Mouse (Mus musculus): ENCODE measurements at regions not wholly inside any gene's neighbourhood (a gene's known extent, or its start where the extent isn't known, plus 50 kb on each side); places are given as distances from the start of the nearest gene placed in this dataset.
"Not testable (repeated sequence)": the region's sequence is repeated elsewhere in the genome, so short reads cannot be mapped to it uniquely, and the experiment has no call there.

- no peak for DNase-seq
Measured at GRCm38 (mm10) chr7:122820587-122821535, 144.6 kb upstream of the Rbbp6 start.

DNA sequence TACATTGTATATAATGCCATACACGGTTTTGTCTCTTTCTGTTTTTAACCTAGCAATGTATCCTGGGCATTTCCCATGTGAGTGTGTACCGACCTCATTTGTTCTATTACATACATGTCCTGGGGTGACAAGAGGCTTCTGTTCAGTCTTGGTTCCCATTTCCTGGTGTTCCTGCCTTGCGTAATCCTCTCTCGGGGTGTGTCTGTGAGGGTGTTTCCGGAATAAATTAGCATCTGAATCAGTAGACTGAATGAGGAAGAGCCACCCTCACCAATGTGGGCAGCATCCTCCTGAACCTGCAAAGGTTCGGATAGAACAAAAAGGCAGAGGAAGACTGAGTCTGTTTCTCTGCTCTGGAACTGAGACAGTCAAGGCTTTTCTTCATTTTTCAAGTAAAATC, 142.1 kb upstream of the Rbbp6 start:
- DNase-seq: no peak

- no peak for DNase-seq
Measured at GRCm38 (mm10) chr7:122839091-122839490, 126.4 kb upstream of the Rbbp6 start.

DNA sequence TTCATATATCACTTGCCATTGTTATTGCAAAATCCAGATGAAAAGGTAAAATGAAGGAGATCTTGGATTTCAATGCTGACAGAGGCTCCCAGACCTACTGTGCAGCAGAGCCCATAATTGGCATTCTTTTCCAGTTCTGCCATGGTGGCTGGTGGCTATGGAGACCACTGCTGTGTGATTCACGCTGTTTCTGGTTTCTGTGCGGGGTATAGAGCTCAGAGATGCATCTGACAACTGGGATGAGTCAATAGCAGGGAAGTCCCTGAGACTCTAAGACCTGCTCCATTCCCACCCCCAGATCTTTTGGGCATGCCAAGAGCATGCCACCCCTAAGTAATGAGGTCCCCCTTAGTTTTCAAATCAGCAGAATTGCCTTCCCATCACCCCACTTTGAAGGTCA, 120.7 kb upstream of the Rbbp6 start:
- DNase-seq: no peak

- DNase-seq: peak; percentile 38 to 42
Measured at GRCm38 (mm10) chr7:122847376-122847775, 118.1 kb upstream of the Rbbp6 start.

DNA sequence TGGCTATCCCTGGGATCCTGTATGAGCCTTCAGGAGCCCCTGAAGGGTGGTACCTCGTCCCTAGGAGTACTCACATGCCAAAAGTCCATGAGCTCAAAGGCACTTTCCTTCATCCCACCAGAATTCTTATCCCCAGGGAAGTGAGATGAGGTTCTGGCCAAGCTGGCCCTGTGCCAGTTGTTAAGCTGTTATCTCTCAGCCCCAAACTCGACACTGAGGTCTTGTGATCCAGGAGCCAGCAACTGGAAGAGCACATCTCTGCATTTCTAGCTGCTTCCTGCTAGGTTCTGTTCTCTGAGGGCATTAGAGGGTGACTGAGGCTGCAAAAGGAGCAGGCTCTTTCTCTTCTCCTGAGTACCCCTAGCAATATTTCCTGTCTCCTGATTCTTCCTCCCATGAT, 92.1 kb upstream of the Rbbp6 start:
- DNase-seq: no peak

GRCm38 (mm10) chr7:122876286-122876685, 89.2 kb upstream of the Rbbp6 start:
- DNase-seq: no peak

DNA sequence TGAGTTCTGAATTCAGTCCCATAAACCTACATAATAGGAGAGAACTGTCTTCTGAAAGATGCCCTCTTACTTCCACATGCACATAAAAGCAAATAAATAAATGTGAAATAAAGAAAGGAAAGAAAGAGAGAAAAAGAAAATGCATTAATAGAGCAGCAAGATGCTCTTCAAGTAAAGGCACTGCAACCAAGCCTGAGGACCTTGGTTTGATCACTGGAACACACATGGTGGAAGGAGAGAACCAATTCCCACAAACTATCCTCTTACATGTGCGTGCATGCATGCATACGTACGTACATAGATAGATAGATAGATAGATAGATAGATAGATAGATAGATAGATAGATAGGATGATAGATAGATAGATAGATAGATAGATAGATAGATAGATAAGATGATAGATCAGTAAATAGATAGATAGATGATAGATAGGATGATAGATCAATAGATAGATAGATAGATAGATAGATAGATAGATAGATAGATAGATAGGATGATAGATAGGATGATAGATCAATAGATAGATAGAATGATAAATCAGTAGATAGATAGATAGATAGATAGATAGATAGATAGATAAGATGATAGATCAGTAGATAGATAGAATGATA, 83.5 kb upstream of the Rbbp6 start:
- not testable (repeated sequence) for DNase-seq

GRCm38 (mm10) chr7:122886737-122887136, 78.7 kb upstream of the Rbbp6 start:
- no peak for DNase-seq

DNA sequence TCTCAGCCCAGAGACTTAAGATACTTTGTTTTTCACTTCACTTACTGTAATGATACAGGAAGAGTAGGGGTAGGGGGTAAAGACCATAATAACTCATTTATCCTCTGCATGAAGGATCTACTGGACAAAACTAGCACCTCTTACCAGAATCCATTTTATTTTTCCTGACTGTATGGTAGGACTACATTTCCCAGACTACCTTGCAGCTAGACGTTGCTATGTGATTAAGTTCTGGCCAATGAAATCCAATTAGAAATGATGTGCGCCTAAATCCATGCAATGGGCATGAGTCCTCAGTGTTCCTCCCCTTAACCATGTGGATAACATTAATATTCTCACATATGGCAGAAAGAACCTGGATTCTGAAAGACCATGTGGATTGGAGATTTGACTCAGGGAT, 68.3 kb upstream of the Rbbp6 start:
- DNase-seq: no peak

GRCm38 (mm10) chr7:122906056-122906455, 59.4 kb upstream of the Rbbp6 start:
- no peak for DNase-seq

DNA sequence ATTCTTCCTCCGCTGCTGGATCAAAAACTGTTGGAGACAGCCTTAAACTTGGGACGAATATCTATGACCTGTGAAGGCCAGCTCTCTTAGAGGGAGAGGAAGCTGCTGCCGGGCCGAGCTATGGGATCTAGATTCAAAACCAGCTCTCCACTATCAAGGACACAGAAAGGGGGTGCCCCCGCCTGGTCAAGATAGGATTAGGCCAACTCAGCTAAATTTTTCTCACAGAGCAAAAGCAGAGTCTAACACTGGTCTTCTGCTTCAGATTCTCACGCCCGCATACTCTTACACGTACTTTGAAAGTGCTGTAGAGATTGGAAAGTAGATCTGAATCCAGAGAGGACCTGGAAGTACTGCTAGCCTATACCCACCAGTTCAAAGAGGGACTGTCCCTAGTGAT, 56.2 kb upstream of the Rbbp6 start:
- peak; percentile 13 to 35 for DNase-seq

Data from layer of hippocampus, postnatal 36 days (tissue).